Mouse (Mus musculus) mature B cell (primary cell): ENCODE measurements around the gene Klhl29.

Experiments used
- in situ Hi-C: fragments of 300-500 bp; cut with MboI; formaldehyde crosslinking; loops from 2 replicates; pipeline ENCODE4 v1.14.3; 2019

Gene Klhl29

GRCm38 (mm10) chr12:5185603-5186002 lies 189.9 kb downstream of the Klhl29 start:
- in situ Hi-C loops = no loop called here

- in situ Hi-C loops = no loop called here
These were observed 192.9 kb downstream of the Klhl29 start for GRCm38 (mm10) chr12:5182586-5182985.

GRCm38 (mm10) chr12:5182165-5182564 lies 193.3 kb downstream of the Klhl29 start:
- in situ Hi-C loops = no loop called here

GRCm38 (mm10) chr12:5176716-5177341 lies 198.7 kb downstream of the Klhl29 start:
- in situ Hi-C loops = no loop called here

- in situ Hi-C loops = no loop called here
These were observed 209.3 kb downstream of the Klhl29 start for GRCm38 (mm10) chr12:5166141-5166540.

- in situ Hi-C loops = no loop called here
These were observed 210.1 kb downstream of the Klhl29 start for GRCm38 (mm10) chr12:5165411-5165810.

- in situ Hi-C loops = no loop called here
These were observed 212.8 kb downstream of the Klhl29 start for GRCm38 (mm10) chr12:5162672-5163071.

- in situ Hi-C loops = no loop called here
These were observed 213.9 kb downstream of the Klhl29 start for GRCm38 (mm10) chr12:5161631-5162030.

GRCm38 (mm10) chr12:5157931-5158481 lies 217.5 kb downstream of the Klhl29 start:
- in situ Hi-C loops = no loop called here

GRCm38 (mm10) chr12:5157021-5157681 lies 218.3 kb downstream of the Klhl29 start:
- in situ Hi-C loops = no loop called here

- in situ Hi-C loops = no loop called here
These were observed 220.3 kb downstream of the Klhl29 start for GRCm38 (mm10) chr12:5155177-5155576.

- in situ Hi-C loops = no loop called here
These were observed 223.6 kb downstream of the Klhl29 start for GRCm38 (mm10) chr12:5151859-5152258.

GRCm38 (mm10) chr12:5147346-5148035 lies 228.0 kb downstream of the Klhl29 start:
- in situ Hi-C loops = no loop called here

- in situ Hi-C loops = no loop called here
These were observed 231.3 kb downstream of the Klhl29 start for GRCm38 (mm10) chr12:5143903-5144781.

GRCm38 (mm10) chr12:5143224-5143623 lies 232.3 kb downstream of the Klhl29 start:
- in situ Hi-C loops = no loop called here

- in situ Hi-C loops = no loop called here
These were observed 232.7 kb downstream of the Klhl29 start for GRCm38 (mm10) chr12:5142776-5143175.

GRCm38 (mm10) chr12:5141040-5141439 lies 234.4 kb downstream of the Klhl29 start:
- in situ Hi-C loops = no loop called here

GRCm38 (mm10) chr12:5139302-5139701 lies 236.2 kb downstream of the Klhl29 start:
- in situ Hi-C loops = no loop called here

GRCm38 (mm10) chr12:5136300-5136699 lies 239.2 kb downstream of the Klhl29 start:
- in situ Hi-C loops = no loop called here

GRCm38 (mm10) chr12:5129190-5129589 lies 246.3 kb downstream of the Klhl29 start:
- in situ Hi-C loops = no loop called here

- in situ Hi-C loops = no loop called here
These were observed 249.6 kb downstream of the Klhl29 start for GRCm38 (mm10) chr12:5125907-5126306.

- in situ Hi-C loops = no loop called here
These were observed 252.5 kb downstream of the Klhl29 start for GRCm38 (mm10) chr12:5122972-5123371.
